In the genomic region with DNA sequence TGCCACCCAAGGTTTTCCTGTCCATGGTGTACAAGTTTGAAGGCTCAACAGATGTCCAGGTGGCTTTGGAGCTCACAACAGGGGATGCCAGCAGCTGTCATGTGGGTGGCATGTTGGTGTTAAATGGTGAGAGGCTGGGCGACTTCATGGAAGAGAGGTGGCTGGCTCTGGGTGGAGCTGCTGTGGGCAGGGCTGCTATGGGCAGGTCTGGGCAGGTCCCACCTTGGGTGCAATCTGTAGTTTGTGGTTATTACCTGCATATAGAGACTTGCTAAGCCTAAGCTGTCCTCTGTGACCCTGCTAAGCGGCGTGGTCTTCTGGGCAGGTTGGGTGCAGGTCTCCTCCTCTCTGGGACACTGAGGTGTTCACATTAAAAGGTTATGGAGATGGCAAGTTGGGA, we compare ENCODE assay signal across 20 mouse cellular contexts.
"Had no signal": no experiment of that assay in that cellular context is flagged by ENCODE, and none has a peak within 500 bp of the region (broad histone marks: within the 10 kb centered on the region; RNA-seq: fewer than 3 reads in every experiment).

No protein-coding gene starts in this region.

- ATAC-seq: intestine, embryonic 16.5 days; liver, postnatal 0 days; midbrain, embryonic 15.5 days had no signal

- H3K36me3 ChIP-seq: midbrain, embryonic 15.5 days had no signal

- H3K4me2 ChIP-seq: kidney, embryonic 15.5 days; limb, embryonic 12.5 days; liver, embryonic 13.5 days; lung, embryonic 15.5 days; midbrain, embryonic 11.5 days; midbrain, embryonic 15.5 days; neural tube, embryonic 15.5 days had no signal

- H3K4me3 ChIP-seq: kidney, embryonic 15.5 days; limb, embryonic 12.5 days; liver, embryonic 13.5 days; lung, embryonic 15.5 days; megakaryocyte, embryonic 14.5 days; midbrain, embryonic 15.5 days; neural tube, embryonic 15.5 days had no signal

- H3K27me3 ChIP-seq: liver, embryonic 13.5 days; lung, embryonic 15.5 days; midbrain, embryonic 15.5 days; neural tube, embryonic 15.5 days had no signal

- H3K9ac ChIP-seq: kidney, embryonic 15.5 days; limb, embryonic 12.5 days; liver, embryonic 13.5 days; liver, postnatal 0 days; lung, embryonic 15.5 days; midbrain, embryonic 15.5 days; neural tube, embryonic 15.5 days had no signal

- H3K27ac ChIP-seq: kidney, embryonic 15.5 days; limb, embryonic 12.5 days; liver, embryonic 13.5 days; lung, embryonic 15.5 days; macrophage; midbrain, embryonic 15.5 days; neural tube, embryonic 15.5 days had no signal

- H3K9me3 ChIP-seq: kidney, embryonic 15.5 days; limb, embryonic 12.5 days; liver, embryonic 13.5 days; lung, embryonic 15.5 days; megakaryocyte, embryonic 14.5 days; midbrain, embryonic 15.5 days; neural tube, embryonic 15.5 days had no signal

- DNase-seq: kidney, adult 2 months; kidney, postnatal 14 days; layer of hippocampus, adult 9-11 months; liver; liver, embryonic 13.5 days; liver, postnatal 0 days; lung, postnatal 14 days; right cerebral cortex, adult 18-20 months; right cerebral cortex, postnatal 4 days; spleen, adult 18-20 months; thymus, postnatal 36 days had no signal

- H3K4me1 ChIP-seq: lung, embryonic 15.5 days had no signal
